Mouse (Mus musculus) cerebellum, adult (tissue): ENCODE results near the gene Hivep2.

Source experiments
- ATAC-seq: cut with Nextera tagmentation; 2 replicates; pipeline ENCODE4 v1.9.2; 2017; ENCODE audit warnings: mild to moderate bottlenecking, moderate library complexity, mixed read lengths; ENCODE audit not compliant: insufficient number of reproducible peaks, low FRiP score, low TSS enrichment

Hivep2 gene

GRCm38 (mm10) chr10:13970321-13970720 is 4.4 kb downstream of the Hivep2 start:
- ATAC-seq: no peak

- no peak for ATAC-seq
Measured at GRCm38 (mm10) chr10:13971268-13971667, 5.4 kb downstream of the Hivep2 start.

GRCm38 (mm10) chr10:13973563-13974179 is 7.8 kb downstream of the Hivep2 start:
- ATAC-seq: no peak

GRCm38 (mm10) chr10:13974472-13974871 is 8.6 kb downstream of the Hivep2 start:
- no peak for ATAC-seq

GRCm38 (mm10) chr10:13975861-13976260 is 10.0 kb downstream of the Hivep2 start:
- ATAC-seq: no peak

- no peak for ATAC-seq
Measured at GRCm38 (mm10) chr10:13976267-13976666, 10.4 kb downstream of the Hivep2 start.

- ATAC-seq: no peak
Measured at GRCm38 (mm10) chr10:13982271-13982670, 16.4 kb downstream of the Hivep2 start.

- ATAC-seq: peak; percentile 91
Measured at GRCm38 (mm10) chr10:13982769-13983381, 17.0 kb downstream of the Hivep2 start.

GRCm38 (mm10) chr10:13983631-13984030 is 17.8 kb downstream of the Hivep2 start:
- ATAC-seq: no peak

GRCm38 (mm10) chr10:13984233-13984632 is 18.4 kb downstream of the Hivep2 start:
- ATAC-seq: no peak

- no peak for ATAC-seq
Measured at GRCm38 (mm10) chr10:13986539-13986938, 20.7 kb downstream of the Hivep2 start.

- ATAC-seq: no peak
Measured at GRCm38 (mm10) chr10:13987336-13987735, 21.5 kb downstream of the Hivep2 start.

- ATAC-seq: no peak
Measured at GRCm38 (mm10) chr10:13988280-13988679, 22.4 kb downstream of the Hivep2 start.

GRCm38 (mm10) chr10:13988757-13989156 is 22.9 kb downstream of the Hivep2 start:
- no peak for ATAC-seq

- ATAC-seq: no peak
Measured at GRCm38 (mm10) chr10:13990842-13991241, 25.0 kb downstream of the Hivep2 start.

- no peak for ATAC-seq
Measured at GRCm38 (mm10) chr10:13993411-13993810, 27.5 kb downstream of the Hivep2 start.

- ATAC-seq: no peak
Measured at GRCm38 (mm10) chr10:13997336-13997735, 31.5 kb downstream of the Hivep2 start.

- no peak for ATAC-seq
Measured at GRCm38 (mm10) chr10:14004769-14005517, 39.1 kb downstream of the Hivep2 start.

GRCm38 (mm10) chr10:14009721-14010120 is 43.8 kb downstream of the Hivep2 start:
- ATAC-seq: peak; percentile 43; the same call in 1 of the 2 replicates

- no peak for ATAC-seq
Measured at GRCm38 (mm10) chr10:14016287-14016970, 50.6 kb downstream of the Hivep2 start.

- ATAC-seq: no peak
Measured at GRCm38 (mm10) chr10:14017338-14017737, 51.5 kb downstream of the Hivep2 start.
